Mouse (Mus musculus) liver, embryonic 14.5 days (tissue): ENCODE results near the gene Abt1.

ENCODE experiments used
- CTCF ChIP-seq: IDR thresholded peaks from 2 replicates; pipeline ENCODE4 v1.5.1; 2016; ENCODE audit warnings: antibody characterized with exemption, low read depth, control low read depth
- EP300 ChIP-seq: IDR thresholded peaks from 2 replicates; pipeline ENCODE4 v1.6.1; 2016; ENCODE audit warnings: antibody characterized with exemption, low read depth

- no peak for TF ChIP-seq CTCF
- TF ChIP-seq EP300 = no peak
Measured at GRCm38 (mm10) chr13:23372433-23372832, 51.2 kb downstream of the Abt1 start.
